Mouse (Mus musculus): ENCODE data around the gene Cyp2d34. TPM values are rescaled to one million over a fixed set of nuclear protein-coding genes. Genes with fewer than 3 reads are reported as not detected.

Cyp2d34 gene
- polyA plus RNA-seq, 1 experiment = not detected

GRCm38 (mm10) chr15:82642771-82643170 is 22.0 kb upstream of the Cyp2d34 start:
- no peaks in the 10 kb centered on the region for H3K27me3 ChIP-seq (ENCODE audit: control insufficient read depth, insufficient read depth, insufficient read length)
- TF ChIP-seq TCF3 (IDR thresholded peaks at IDR 0.05; ENCODE audit: insufficient read length, low read depth) = no peak
- TF ChIP-seq MYOD1 (IDR thresholded peaks at IDR 0.05; ENCODE audit: control insufficient read depth in 1 of 3, insufficient read length in 2 of 3, low read depth in 2 of 3) = no peak
- no peak for TF ChIP-seq REST (IDR thresholded peaks at IDR 0.05; ENCODE audit: insufficient read depth, insufficient read length)
- no peak for TF ChIP-seq SRF (IDR thresholded peaks at IDR 0.05; ENCODE audit: control insufficient read depth, insufficient read length, low read depth)
- TF ChIP-seq E2F4 (IDR thresholded peaks at IDR 0.05; ENCODE audit: insufficient read depth) = no peak
- TF ChIP-seq MAX (IDR thresholded peaks at IDR 0.05; ENCODE audit: low read depth) = no peak
- no peak for TF ChIP-seq TCF12 (IDR thresholded peaks at IDR 0.05; ENCODE audit: insufficient read depth, poor library complexity, severe bottlenecking)
- no peak for TF ChIP-seq POLR2AphosphoS2 (IDR thresholded peaks at IDR 0.05; ENCODE audit: insufficient read length, low read depth)
- TF ChIP-seq MYOG (IDR thresholded peaks at IDR 0.05; ENCODE audit: control insufficient read depth in 1 of 3, insufficient read depth in 1 of 3, insufficient read length in 2 of 3, low read depth in 2 of 3) = no peak

DNA sequence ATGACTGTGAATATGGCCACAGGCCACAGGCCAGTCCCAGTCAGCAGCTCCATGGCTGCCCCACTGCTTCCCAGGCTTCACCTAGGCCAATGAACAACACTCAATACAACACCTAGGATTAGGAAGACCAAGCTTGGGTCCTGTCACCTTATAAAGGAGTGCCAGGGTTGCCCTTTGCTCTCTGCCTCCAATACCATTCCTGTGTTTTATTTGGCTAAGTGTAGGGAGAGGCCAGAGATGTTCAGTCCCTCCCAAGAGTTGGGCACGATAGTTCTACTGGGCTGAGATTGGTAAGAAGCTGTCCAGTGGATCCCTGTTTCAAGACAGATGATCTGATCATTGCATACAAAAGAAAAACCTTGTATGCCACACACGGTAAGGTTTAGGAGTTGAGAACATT is 21.2 kb upstream of the Cyp2d34 start:
- no peak overlapping the region for H3ac ChIP-seq (ENCODE audit: control insufficient read depth, insufficient read length)
- no peaks in the 10 kb centered on the region for H3K27me3 ChIP-seq (ENCODE audit: control insufficient read depth, insufficient read depth, insufficient read length)
- TF ChIP-seq E2F4 (IDR thresholded peaks at IDR 0.05; ENCODE audit: insufficient read depth) (no peak), TCF12 (IDR thresholded peaks at IDR 0.05; ENCODE audit: insufficient read depth, poor library complexity, severe bottlenecking) (no peak), TCF3 (IDR thresholded peaks at IDR 0.05; ENCODE audit: insufficient read length, low read depth) (no peak), SRF (IDR thresholded peaks at IDR 0.05; ENCODE audit: control insufficient read depth, insufficient read length, low read depth) (no peak), USF1 (IDR thresholded peaks at IDR 0.05; ENCODE audit: low read depth) (no peak), MYOD1 (IDR thresholded peaks at IDR 0.05; ENCODE audit: control insufficient read depth in 1 of 3, insufficient read length in 2 of 3, low read depth in 2 of 3) (no peak), CEBPB (IDR thresholded peaks at IDR 0.05; ENCODE audit: insufficient read depth, poor library complexity, severe bottlenecking) (no peak), POLR2AphosphoS2 (IDR thresholded peaks at IDR 0.05; ENCODE audit: insufficient read length, low read depth) (no peak), POLR2A (IDR thresholded peaks at IDR 0.05; ENCODE audit: insufficient read length, low read depth) (no peak)
- no peak overlapping the region for H3K4me2 ChIP-seq (ENCODE audit: low read depth)
- H3K4me3 ChIP-seq = no peak overlapping the region
- H3K36me3 ChIP-seq (ENCODE audit: control insufficient read depth, insufficient read depth) = no peaks in the 10 kb centered on the region
- no peaks in the 10 kb centered on the region for H3K79me2 ChIP-seq (ENCODE audit: control insufficient read depth, insufficient read depth)

More at GRCm38 (mm10) chr15:82642771-82643170, 22.0 kb upstream of the Cyp2d34 start:
- no peaks in the 10 kb centered on the region for H3K36me3 ChIP-seq (ENCODE audit: control insufficient read depth, insufficient read depth)
- H3K79me2 ChIP-seq (ENCODE audit: control insufficient read depth, insufficient read depth) = no peaks in the 10 kb centered on the region
- no peak overlapping the region for H3K4me3 ChIP-seq
- no peak overlapping the region for H3ac ChIP-seq (ENCODE audit: control insufficient read depth, insufficient read length)
- no peak overlapping the region for H3K4me2 ChIP-seq (ENCODE audit: low read depth)

DNA sequence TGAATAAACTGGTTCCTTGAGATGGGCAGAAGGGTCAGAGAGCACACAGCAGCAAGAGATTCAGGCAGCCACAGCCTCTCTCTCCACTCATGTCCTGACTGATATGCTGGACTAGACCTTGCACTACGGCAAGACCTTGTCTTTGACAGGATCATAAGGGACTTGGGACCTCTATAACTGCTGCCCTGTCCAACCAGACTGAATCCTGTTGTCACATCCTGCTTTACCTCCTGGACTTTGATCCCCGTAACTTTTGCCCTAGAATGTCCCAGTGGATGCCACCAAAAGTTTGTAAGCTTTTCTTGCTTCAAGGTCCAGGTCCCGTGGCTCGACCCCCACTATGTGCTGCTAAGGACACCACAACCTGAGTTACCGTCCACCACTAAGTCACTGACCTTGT is 20.6 kb upstream of the Cyp2d34 start:
- Histone ChIP-seq H3K4me3 (no peak overlapping the region), H3K4me2 (ENCODE audit: low read depth) (no peak overlapping the region), H3K27me3 (ENCODE audit: control insufficient read depth, insufficient read depth, insufficient read length) (no peaks in the 10 kb centered on the region), H3ac (ENCODE audit: control insufficient read depth, insufficient read length) (no peak overlapping the region), H3K36me3 (ENCODE audit: control insufficient read depth, insufficient read depth) (no peaks in the 10 kb centered on the region), H3K79me2 (ENCODE audit: control insufficient read depth, insufficient read depth) (no peaks in the 10 kb centered on the region)
- TF ChIP-seq MYOD1 (IDR thresholded peaks at IDR 0.05; ENCODE audit: control insufficient read depth in 1 of 3, insufficient read length in 2 of 3, low read depth in 2 of 3) (no peak), E2F4 (IDR thresholded peaks at IDR 0.05; ENCODE audit: insufficient read depth) (no peak), CEBPB (IDR thresholded peaks at IDR 0.05; ENCODE audit: insufficient read depth, poor library complexity, severe bottlenecking) (no peak), USF1 (IDR thresholded peaks at IDR 0.05; ENCODE audit: low read depth) (no peak), REST (IDR thresholded peaks at IDR 0.05; ENCODE audit: insufficient read depth, insufficient read length) (no peak), POLR2A (IDR thresholded peaks at IDR 0.05; ENCODE audit: insufficient read length, low read depth) (no peak), POLR2AphosphoS2 (IDR thresholded peaks at IDR 0.05; ENCODE audit: insufficient read length, low read depth) (no peak), SRF (IDR thresholded peaks at IDR 0.05; ENCODE audit: control insufficient read depth, insufficient read length, low read depth) (no peak), MYOG (IDR thresholded peaks at IDR 0.05; ENCODE audit: control insufficient read depth in 1 of 3, insufficient read depth in 1 of 3, insufficient read length in 2 of 3, low read depth in 2 of 3) (no peak), MAX (IDR thresholded peaks at IDR 0.05; ENCODE audit: low read depth) (no peak), TCF12 (IDR thresholded peaks at IDR 0.05; ENCODE audit: insufficient read depth, poor library complexity, severe bottlenecking) (no peak), TCF3 (IDR thresholded peaks at IDR 0.05; ENCODE audit: insufficient read length, low read depth) (no peak)

DNA sequence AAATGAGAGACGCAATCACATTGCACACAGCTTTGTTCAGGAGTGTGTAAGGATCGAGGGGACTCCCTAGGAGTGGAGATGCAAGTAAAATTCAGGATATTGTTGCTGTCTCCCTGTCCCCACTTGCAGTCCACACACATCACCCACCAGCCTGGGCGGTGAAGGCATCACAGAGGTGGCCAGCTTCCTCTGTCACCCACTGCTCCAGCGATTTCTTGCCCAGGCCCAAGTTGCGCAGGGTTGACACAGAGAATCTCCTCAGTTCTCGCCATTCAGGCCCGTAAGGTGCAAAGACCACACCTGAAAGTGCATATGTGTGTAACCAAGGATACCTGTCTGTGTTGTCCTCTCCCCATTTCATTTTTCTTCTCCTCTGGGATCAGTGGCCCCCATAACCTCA is 19.5 kb upstream of the Cyp2d34 start:
- Histone ChIP-seq H3K27me3 (ENCODE audit: control insufficient read depth, insufficient read depth, insufficient read length) (no peaks in the 10 kb centered on the region), H3ac (ENCODE audit: control insufficient read depth, insufficient read length) (no peak overlapping the region)
- TF ChIP-seq POLR2AphosphoS2 (IDR thresholded peaks at IDR 0.05; ENCODE audit: insufficient read length, low read depth) (no peak), POLR2A (IDR thresholded peaks at IDR 0.05; ENCODE audit: insufficient read length, low read depth) (no peak), MYOD1 (IDR thresholded peaks at IDR 0.05; ENCODE audit: control insufficient read depth in 1 of 3, insufficient read length in 2 of 3, low read depth in 2 of 3) (no peak), MYOG (IDR thresholded peaks at IDR 0.05; ENCODE audit: control insufficient read depth in 1 of 3, insufficient read depth in 1 of 3, insufficient read length in 2 of 3, low read depth in 2 of 3) (no peak), TCF12 (IDR thresholded peaks at IDR 0.05; ENCODE audit: insufficient read depth, poor library complexity, severe bottlenecking) (no peak), E2F4 (IDR thresholded peaks at IDR 0.05; ENCODE audit: insufficient read depth) (no peak), CEBPB (IDR thresholded peaks at IDR 0.05; ENCODE audit: insufficient read depth, poor library complexity, severe bottlenecking) (no peak), USF1 (IDR thresholded peaks at IDR 0.05; ENCODE audit: low read depth) (no peak), REST (IDR thresholded peaks at IDR 0.05; ENCODE audit: insufficient read depth, insufficient read length) (no peak), TCF3 (IDR thresholded peaks at IDR 0.05; ENCODE audit: insufficient read length, low read depth) (no peak), SRF (IDR thresholded peaks at IDR 0.05; ENCODE audit: control insufficient read depth, insufficient read length, low read depth) (no peak), MAX (IDR thresholded peaks at IDR 0.05; ENCODE audit: low read depth) (no peak)

More for the DNA sequence above, 19.5 kb upstream of the Cyp2d34 start:
- H3K4me3 ChIP-seq = no peak overlapping the region
- H3K79me2 ChIP-seq (ENCODE audit: control insufficient read depth, insufficient read depth) = no peaks in the 10 kb centered on the region
- H3K36me3 ChIP-seq (ENCODE audit: control insufficient read depth, insufficient read depth) = no peaks in the 10 kb centered on the region
- no peak overlapping the region for H3K4me2 ChIP-seq (ENCODE audit: low read depth)

Data from myocyte (in vitro differentiated cells).